Mouse (Mus musculus) right cerebral cortex, postnatal 10 days (tissue): ENCODE results near the gene Eif3d.

Experiments used
- DNase-seq, 2 experiments: peaks; one replicate each; pipeline ENCODE4 v3.0.0; 2021; ENCODE audit warnings: low spot score in 2 of 2

Eif3d gene

GRCm38 (mm10) chr15:77954362-77954761 lies 16.3 kb downstream of the Eif3d start:
- DNase-seq = no peak

GRCm38 (mm10) chr15:77952921-77953320 lies 17.7 kb downstream of the Eif3d start:
- no peak for DNase-seq

- no peak for DNase-seq
These were observed 21.6 kb downstream of the Eif3d start for GRCm38 (mm10) chr15:77949061-77949460.

- DNase-seq = peak; percentile 58 to 61
These were observed 24.9 kb downstream of the Eif3d start for GRCm38 (mm10) chr15:77945711-77946110.

- no peak for DNase-seq
These were observed 29.1 kb downstream of the Eif3d start for GRCm38 (mm10) chr15:77941563-77941962.

GRCm38 (mm10) chr15:77938516-77938915 lies 32.1 kb downstream of the Eif3d start:
- DNase-seq = no peak

- DNase-seq = peak; percentile 78 to 88
These were observed 34.8 kb downstream of the Eif3d start for GRCm38 (mm10) chr15:77935673-77936375.

- no peak for DNase-seq
These were observed 35.6 kb downstream of the Eif3d start for GRCm38 (mm10) chr15:77934968-77935367.

GRCm38 (mm10) chr15:77934326-77934725 lies 36.3 kb downstream of the Eif3d start:
- peak; percentile 44 to 50 for DNase-seq

GRCm38 (mm10) chr15:77933770-77934169 lies 36.8 kb downstream of the Eif3d start:
- DNase-seq = peak; percentile 97

- DNase-seq = no peak
These were observed 37.4 kb downstream of the Eif3d start for GRCm38 (mm10) chr15:77933222-77933621.

- no peak for DNase-seq
These were observed 39.0 kb downstream of the Eif3d start for GRCm38 (mm10) chr15:77931689-77932016.

- DNase-seq = no peak
These were observed 39.5 kb downstream of the Eif3d start for GRCm38 (mm10) chr15:77930986-77931688.

GRCm38 (mm10) chr15:77929804-77930203 lies 40.8 kb downstream of the Eif3d start:
- DNase-seq = no peak

- peak; percentile 99 for DNase-seq
These were observed 41.8 kb downstream of the Eif3d start, which contains the start of gene Txn2 for GRCm38 (mm10) chr15:77928673-77929331. Gene Txn2, minus strand, starts transcription at chr15:77929006.

GRCm38 (mm10) chr15:77928091-77928490 lies 42.5 kb downstream of the Eif3d start:
- DNase-seq = no peak

GRCm38 (mm10) chr15:77926921-77927320 lies 43.7 kb downstream of the Eif3d start:
- DNase-seq = no peak

GRCm38 (mm10) chr15:77925195-77925594 lies 45.4 kb downstream of the Eif3d start:
- DNase-seq = no peak

- no peak for DNase-seq
These were observed 47.2 kb downstream of the Eif3d start for GRCm38 (mm10) chr15:77923267-77924035.

GRCm38 (mm10) chr15:77922710-77923109 lies 47.9 kb downstream of the Eif3d start:
- DNase-seq = no peak

GRCm38 (mm10) chr15:77921636-77922035 lies 49.0 kb downstream of the Eif3d start:
- DNase-seq = no peak
